Mouse (Mus musculus) stomach, postnatal 0 days (tissue): ENCODE measurements at regions not wholly inside any gene's neighbourhood (a gene's known extent, or its start where the extent isn't known, plus 50 kb on each side); places are given as distances from the start of the nearest gene placed in this dataset.

Source experiments
- ATAC-seq: fragments of 200-750 bp; cut with Nextera tagmentation; 2 replicates; pipeline ENCODE4 v1.8.0; 2017; ENCODE audit not compliant: low FRiP score, low TSS enrichment
- DNase-seq: peaks from one replicate; pipeline ENCODE4 v3.0.0-alpha.2; 2016; ENCODE audit warnings: low spot score
- H3K27ac ChIP-seq: fragments of 300-500 bp; sonication (generic); replicated peaks from 2 replicates; pipeline ENCODE4 v1.5.1; 2014; ENCODE audit warnings: mild to moderate bottlenecking, control low read depth
- H3K27me3 ChIP-seq: fragments of 300-500 bp; sonication (generic); 2 replicates; pipeline ENCODE4 v1.6.1; 2014; ENCODE audit warnings: low read length; ENCODE audit not compliant: control insufficient read depth, insufficient read depth
- H3K36me3 ChIP-seq: fragments of 300-500 bp; sonication (generic); 2 replicates; pipeline ENCODE4 v1.6.1; 2014; ENCODE audit warnings: low read length, mixed read lengths; ENCODE audit not compliant: control insufficient read depth, insufficient read depth
- H3K4me1 ChIP-seq: fragments of 300-500 bp; sonication (generic); replicated peaks from 2 replicates; pipeline ENCODE4 v1.6.1; 2014; ENCODE audit warnings: antibody characterized with exemption; ENCODE audit not compliant: control insufficient read depth, insufficient read depth
- H3K4me2 ChIP-seq: fragments of 300-500 bp; sonication (generic); replicated peaks from 2 replicates; pipeline ENCODE4 v1.6.1; 2014; ENCODE audit warnings: low read depth, mild to moderate bottlenecking, control low read depth, moderate library complexity
- H3K4me3 ChIP-seq: fragments of 300-500 bp; sonication (generic); 2 replicates; pipeline ENCODE4 v1.5.1; 2014; ENCODE audit warnings: low read depth, low read length, control low read depth
- H3K9ac ChIP-seq: fragments of 300-500 bp; sonication (generic); 2 replicates; pipeline ENCODE4 v1.6.1; 2014; ENCODE audit warnings: mild to moderate bottlenecking, low read length, control low read depth, mixed read lengths
- H3K9me3 ChIP-seq: fragments of 300-500 bp; sonication (generic); 2 replicates; pipeline ENCODE4 v1.6.1; 2016; ENCODE audit warnings: low read length; ENCODE audit not compliant: control insufficient read depth
- CTCF ChIP-seq: IDR thresholded peaks from 2 replicates; pipeline ENCODE4 v1.5.1; 2016; ENCODE audit warnings: antibody characterized with exemption, low read depth, mild to moderate bottlenecking, moderate library complexity
- EP300 ChIP-seq: optimal IDR thresholded peaks from 2 replicates; pipeline ENCODE3; 2016; ENCODE audit warnings: antibody characterized with exemption
- WGBS: fragments of 180-500 bp; shearing (Covaris S2); extraction: QIAGEN DNeasy Blood & Tissue Kit; methylation state at CpG from one replicate; pipeline ENCODE4 v1.1.7; 2014; 5-methylcytosine and 5-hydroxymethylcytosine counted together

GRCm38 (mm10) chr14:24865579-24866230, 378.8 kb downstream of the Rps24 start:
- no peaks in the 10 kb centered on the region for H3K4me1 ChIP-seq
- no peaks in the 10 kb centered on the region for H3K27me3 ChIP-seq
- no peak overlapping the region for H3K27ac ChIP-seq
- no peak overlapping the region for H3K9ac ChIP-seq
- H3K9me3 ChIP-seq = no peaks in the 10 kb centered on the region
- no peak overlapping the region for H3K4me2 ChIP-seq
- WGBS = 64% methylated on average over 6 of the region's 6 CpGs
- ATAC-seq (peak; percentile 33; the same call in 1 of the 2 replicates), DNase-seq (no peak)
- no peak overlapping the region for H3K4me3 ChIP-seq
- no peaks in the 10 kb centered on the region for H3K36me3 ChIP-seq
- TF ChIP-seq CTCF = no peak
- TF ChIP-seq EP300 = no peak

- TF ChIP-seq EP300 = no peak
- TF ChIP-seq CTCF = no peak
- DNase-seq = no peak
- 82% methylated on average over 6 of the region's 6 CpGs for WGBS
Measured at GRCm38 (mm10) chr14:24867816-24868215, 380.9 kb downstream of the Rps24 start.

GRCm38 (mm10) chr14:24868756-24869155, 381.8 kb downstream of the Rps24 start:
- no peak overlapping the region for H3K9ac ChIP-seq
- H3K9me3 ChIP-seq = no peaks in the 10 kb centered on the region
- TF ChIP-seq EP300 (no peak), CTCF (no peak)
- H3K4me3 ChIP-seq = no peak overlapping the region
- H3K36me3 ChIP-seq = no peaks in the 10 kb centered on the region
- no peak overlapping the region for H3K27ac ChIP-seq
- H3K27me3 ChIP-seq = no peaks in the 10 kb centered on the region
- no peaks in the 10 kb centered on the region for H3K4me1 ChIP-seq
- DNase-seq (no peak), ATAC-seq (no peak)
- whole genome bisulfite sequencing = 74% methylated on average over 6 of the region's 6 CpGs
- no peak overlapping the region for H3K4me2 ChIP-seq

More at GRCm38 (mm10) chr14:24867816-24868215, 380.9 kb downstream of the Rps24 start:
- Histone ChIP-seq H3K9ac (no peak overlapping the region), H3K9me3 (no peaks in the 10 kb centered on the region), H3K4me2 (no peak overlapping the region), H3K27ac (no peak overlapping the region), H3K36me3 (no peaks in the 10 kb centered on the region), H3K4me1 (no peaks in the 10 kb centered on the region), H3K27me3 (no peaks in the 10 kb centered on the region), H3K4me3 (no peak overlapping the region)
- ATAC-seq = no peak

- no peak for ATAC-seq
- Histone ChIP-seq H3K27me3 (no peaks in the 10 kb centered on the region), H3K4me1 (no peaks in the 10 kb centered on the region), H3K9ac (no peak overlapping the region), H3K9me3 (no peaks in the 10 kb centered on the region), H3K27ac (no peak overlapping the region), H3K36me3 (no peaks in the 10 kb centered on the region), H3K4me2 (no peak overlapping the region), H3K4me3 (no peak overlapping the region)
- no peak for TF ChIP-seq CTCF
- TF ChIP-seq EP300 = no peak
- 91% methylated on average over 3 of the region's 3 CpGs for WGBS
- no peak for DNase-seq
Measured at GRCm38 (mm10) chr14:24870246-24870645, 383.3 kb downstream of the Rps24 start.

GRCm38 (mm10) chr14:24871392-24871998, 384.6 kb downstream of the Rps24 start:
- Histone ChIP-seq H3K4me2 (no peak overlapping the region), H3K27ac (no peak overlapping the region), H3K36me3 (no peaks in the 10 kb centered on the region), H3K27me3 (no peaks in the 10 kb centered on the region), H3K9ac (no peak overlapping the region), H3K4me3 (no peak overlapping the region), H3K4me1 (no peaks in the 10 kb centered on the region), H3K9me3 (no peaks in the 10 kb centered on the region)
- no peak for DNase-seq
- peak; percentile 26; the same call in 1 of the 2 replicates for ATAC-seq
- WGBS = 53% methylated on average over 10 of the region's 10 CpGs
- TF ChIP-seq EP300 (no peak), CTCF (no peak)

- H3K9me3 ChIP-seq = no peaks in the 10 kb centered on the region
- TF ChIP-seq CTCF (no peak), EP300 (no peak)
- H3K9ac ChIP-seq = no peak overlapping the region
- H3K27me3 ChIP-seq = no peaks in the 10 kb centered on the region
- no peaks in the 10 kb centered on the region for H3K36me3 ChIP-seq
- ATAC-seq (no peak), DNase-seq (no peak)
- H3K4me3 ChIP-seq = no peak overlapping the region
- no peak overlapping the region for H3K4me2 ChIP-seq
- WGBS = 46% methylated on average over 3 of the region's 3 CpGs
- no peaks in the 10 kb centered on the region for H3K4me1 ChIP-seq
- no peak overlapping the region for H3K27ac ChIP-seq
Measured at GRCm38 (mm10) chr14:24872931-24873330, 386.0 kb downstream of the Rps24 start.
